Mouse (Mus musculus): ENCODE data around the gene Coq10b. TPM values are rescaled to one million over a fixed set of nuclear protein-coding genes. Genes with fewer than 3 reads are reported as not detected.
"Not testable (repeated sequence)": the region's sequence is repeated elsewhere in the genome, so short reads cannot be mapped to it uniquely, and the experiment has no call there.

The Coq10b gene
- polyA plus RNA-seq, 1 experiment from 2014 or later: 22.1 TPM

- ATAC-seq (ENCODE audit: low FRiP score, low read depth): no peak
- H3K4me1 ChIP-seq: no peaks in the 10 kb centered on the region
- no peak overlapping the region for H3K4me2 ChIP-seq (replicated peaks)
- no peak overlapping the region for H3K4me3 ChIP-seq
- no peaks in the 10 kb centered on the region for H3K27me3 ChIP-seq
- H3K9ac ChIP-seq: no peak overlapping the region
- H3K9me3 ChIP-seq: no peaks in the 10 kb centered on the region
- H3K36me3 ChIP-seq: no peaks in the 10 kb centered on the region
- no peak overlapping the region for H3K27ac ChIP-seq
Observed at GRCm38 (mm10) chr1:55031026-55031779, 21.4 kb upstream of the Coq10b start.

- no peaks in the 10 kb centered on the region for H3K27me3 ChIP-seq
Observed at GRCm38 (mm10) chr1:55039944-55040343, 12.6 kb upstream of the Coq10b start.

GRCm38 (mm10) chr1:55041691-55042090, 10.9 kb upstream of the Coq10b start:
- Histone ChIP-seq H3K36me3 (no peaks in the 10 kb centered on the region), H3K27me3 (no peaks in the 10 kb centered on the region), H3K9ac (no peak overlapping the region), H3K27ac (no peak overlapping the region), H3K9me3 (peaks cover 17% of the 10 kb centered on the region; the same call in 1 of the 2 replicates), H3K4me2 (replicated peaks) (no peak overlapping the region), H3K4me3 (no peak overlapping the region), H3K4me1 (no peaks in the 10 kb centered on the region)
- ATAC-seq (ENCODE audit: low FRiP score, low read depth): no peak
- 85% methylated on average over 4 of the region's 4 CpGs for WGBS

More at GRCm38 (mm10) chr1:55039944-55040343, 12.6 kb upstream of the Coq10b start:
- Histone ChIP-seq H3K9me3 (peaks cover 17% of the 10 kb centered on the region; the same call in 1 of the 2 replicates), H3K36me3 (no peaks in the 10 kb centered on the region), H3K4me2 (replicated peaks) (no peak overlapping the region), H3K4me3 (no peak overlapping the region), H3K9ac (no peak overlapping the region), H3K27ac (no peak overlapping the region), H3K4me1 (no peaks in the 10 kb centered on the region)
- no peak for ATAC-seq (ENCODE audit: low FRiP score, low read depth)
- 80% methylated on average over 1 of the region's 1 CpGs for WGBS

- Histone ChIP-seq H3K9ac (no peak overlapping the region), H3K4me3 (no peak overlapping the region), H3K4me1 (no peaks in the 10 kb centered on the region), H3K36me3 (no peaks in the 10 kb centered on the region), H3K27me3 (no peaks in the 10 kb centered on the region), H3K9me3 (peaks cover 17% of the 10 kb centered on the region; the same call in 1 of the 2 replicates), H3K27ac (no peak overlapping the region), H3K4me2 (replicated peaks) (no peak overlapping the region)
- no peak for ATAC-seq (ENCODE audit: low FRiP score, low read depth)
- WGBS: 62% methylated on average over 1 of the region's 1 CpGs
Observed at GRCm38 (mm10) chr1:55042246-55042645, 10.3 kb upstream of the Coq10b start.

- no peaks in the 10 kb centered on the region for H3K36me3 ChIP-seq
- H3K4me3 ChIP-seq: no peak overlapping the region
- H3K9ac ChIP-seq: no peak overlapping the region
- H3K4me1 ChIP-seq: no peaks in the 10 kb centered on the region
- no peak overlapping the region for H3K4me2 ChIP-seq (replicated peaks)
- no peak overlapping the region for H3K27ac ChIP-seq
- ATAC-seq (ENCODE audit: low FRiP score, low read depth): no peak
- 80% methylated on average over 3 of the region's 3 CpGs for WGBS
- peaks cover 17% of the 10 kb centered on the region; the same call in 1 of the 2 replicates for H3K9me3 ChIP-seq
- H3K27me3 ChIP-seq: no peaks in the 10 kb centered on the region
Observed at GRCm38 (mm10) chr1:55043164-55043563, 9.4 kb upstream of the Coq10b start.

- H3K36me3 ChIP-seq: no peaks in the 10 kb centered on the region
Observed at GRCm38 (mm10) chr1:55048841-55049587, 3.6 kb upstream of the Coq10b start.

GRCm38 (mm10) chr1:55051671-55052070, 899 bp upstream of the Coq10b start:
- peaks cover 3% of the 10 kb centered on the region; the same call in 1 of the 2 replicates for H3K36me3 ChIP-seq
- H3K4me3 ChIP-seq: peak overlapping the region; percentile 84
- ATAC-seq (ENCODE audit: low FRiP score, low read depth): no peak
- H3K4me1 ChIP-seq: peaks cover 10% of the 10 kb centered on the region
- no peaks in the 10 kb centered on the region for H3K9me3 ChIP-seq
- 0 out of 2 replicates have a peak overlapping the region, but pooled peaks have one; percentile 52 for H3K27ac ChIP-seq
- peaks cover 4% of the 10 kb centered on the region; the same call in 1 of the 2 replicates for H3K27me3 ChIP-seq
- no peak overlapping the region for H3K9ac ChIP-seq
- 72% methylated on average over 3 of the region's 3 CpGs for WGBS
- H3K4me2 ChIP-seq (replicated peaks): peak overlapping the region; percentile 82

More at GRCm38 (mm10) chr1:55048841-55049587, 3.6 kb upstream of the Coq10b start:
- Histone ChIP-seq H3K4me1 (peaks cover 10% of the 10 kb centered on the region), H3K9me3 (no peaks in the 10 kb centered on the region), H3K4me3 (no peak overlapping the region), H3K27me3 (peaks cover 4% of the 10 kb centered on the region; the same call in 1 of the 2 replicates), H3K9ac (no peak overlapping the region), H3K27ac (no peak overlapping the region), H3K4me2 (replicated peaks) (no peak overlapping the region)
- no peak for ATAC-seq (ENCODE audit: low FRiP score, low read depth)
- 67% methylated on average over 4 of the region's 4 CpGs for WGBS

GRCm38 (mm10) chr1:55053005-55053404, 435 bp downstream of the Coq10b start:
- WGBS: under 1% methylated on average over 42 of the region's 42 CpGs
- Histone ChIP-seq H3K9me3 (no peaks in the 10 kb centered on the region), H3K9ac (peak overlapping the region; percentile 78), H3K4me2 (replicated peaks) (peak overlapping the region; percentile 78), H3K27me3 (peaks cover 4% of the 10 kb centered on the region; the same call in 1 of the 2 replicates), H3K4me3 (peak overlapping the region; percentile 84), H3K36me3 (peaks cover 9% of the 10 kb centered on the region), H3K27ac (peak overlapping the region; percentile 11; the same call in 1 of the 2 replicates), H3K4me1 (peaks cover 10% of the 10 kb centered on the region)
- peak; percentile 54 for ATAC-seq (ENCODE audit: low FRiP score, low read depth)

- peaks cover 10% of the 10 kb centered on the region for H3K4me1 ChIP-seq
- peaks cover 9% of the 10 kb centered on the region for H3K36me3 ChIP-seq
- peak overlapping the region; percentile 78 for H3K9ac ChIP-seq
- H3K9me3 ChIP-seq: no peaks in the 10 kb centered on the region
- H3K4me2 ChIP-seq (replicated peaks): peak overlapping the region; percentile 78
- H3K27ac ChIP-seq: no peak overlapping the region
- WGBS: 75% methylated on average over 4 of the region's 4 CpGs
- no peak for ATAC-seq (ENCODE audit: low FRiP score, low read depth)
- H3K27me3 ChIP-seq: peaks cover 4% of the 10 kb centered on the region; the same call in 1 of the 2 replicates
- H3K4me3 ChIP-seq: peak overlapping the region; percentile 84
Observed at GRCm38 (mm10) chr1:55053596-55053995, 1.0 kb downstream of the Coq10b start.

- Histone ChIP-seq H3K9me3 (no peaks in the 10 kb centered on the region), H3K4me1 (peaks cover 10% of the 10 kb centered on the region), H3K36me3 (peaks cover 9% of the 10 kb centered on the region), H3K4me2 (replicated peaks) (no peak overlapping the region), H3K27ac (no peak overlapping the region), H3K9ac (no peak overlapping the region), H3K27me3 (peaks cover 4% of the 10 kb centered on the region; the same call in 1 of the 2 replicates), H3K4me3 (no peak overlapping the region)
- WGBS: 84% methylated on average over 5 of the region's 5 CpGs
- ATAC-seq (ENCODE audit: low FRiP score, low read depth): no peak
Observed at GRCm38 (mm10) chr1:55055322-55056115, 2.9 kb downstream of the Coq10b start.

GRCm38 (mm10) chr1:55058383-55058782, 5.8 kb downstream of the Coq10b start:
- not testable (repeated sequence) for H3K27ac ChIP-seq; H3K4me2 ChIP-seq (replicated peaks); H3K27me3 ChIP-seq; ATAC-seq (ENCODE audit: low FRiP score, low read depth); H3K4me3 ChIP-seq; H3K9ac ChIP-seq; H3K9me3 ChIP-seq; H3K4me1 ChIP-seq
- H3K36me3 ChIP-seq: peaks cover 18% of the 10 kb centered on the region
- 91% methylated on average over 2 of the region's 3 CpGs for WGBS
